Mouse (Mus musculus): Measurements from ENCODE around the gene Nebl. TPM values are rescaled to one million over a fixed set of nuclear protein-coding genes. Genes with fewer than 3 reads are reported as not detected.
A peak's percentile ranks its signal among the peaks of the same experiment; 100 is the strongest.

Nebl gene
- total RNA-seq, 2 experiments from 2014 or later: 0.13 to 0.18 TPM

GRCm38 (mm10) chr2:17297496-17297895 lies 433.8 kb downstream of the Nebl start:
- ATAC-seq (ENCODE audit: poor library complexity, severe bottlenecking): 0 out of 2 replicates have a peak, but pooled peaks have one; percentile 21

GRCm38 (mm10) chr2:17295257-17295656 lies 436.0 kb downstream of the Nebl start:
- ATAC-seq (ENCODE audit: poor library complexity, severe bottlenecking): peak; percentile 72

All from megakaryocyte, adult 5-6 weeks (primary cell).